Mouse (Mus musculus) hindbrain, embryonic 11.5 days (tissue): ENCODE results near the gene Cracr2a. TPM values are rescaled to one million over a fixed set of nuclear protein-coding genes. Genes with fewer than 3 reads are reported as not detected.

ENCODE experiments used
- ATAC-seq: fragments of 200-750 bp; cut with Nextera tagmentation; 2 replicates; pipeline ENCODE4 v1.8.0; 2017; ENCODE audit warnings: mild to moderate bottlenecking, moderate TSS enrichment, moderate library complexity; ENCODE audit not compliant: low FRiP score
- DNase-seq: peaks from one replicate; pipeline ENCODE4 v3.0.0-alpha.2; 2015; ENCODE audit warnings: low spot score
- H3K27ac ChIP-seq: fragments of 300-500 bp; sonication (generic); 2 replicates; pipeline ENCODE4 v1.5.1; 2014; ENCODE audit warnings: mild to moderate bottlenecking, low read depth, low read length
- H3K27me3 ChIP-seq: fragments of 300-500 bp; sonication (generic); 2 replicates; pipeline ENCODE4 v1.6.1; 2014; ENCODE audit warnings: mild to moderate bottlenecking, low read length, moderate library complexity, mixed read lengths; ENCODE audit not compliant: control insufficient read depth, insufficient read depth
- H3K36me3 ChIP-seq: fragments of 300-500 bp; sonication (generic); 2 replicates; pipeline ENCODE4 v1.6.1; 2014; ENCODE audit warnings: mild to moderate bottlenecking, low read length, moderate library complexity, mixed read lengths; ENCODE audit not compliant: control insufficient read depth, insufficient read depth
- H3K4me1 ChIP-seq: fragments of 300-500 bp; sonication (generic); replicated peaks from 2 replicates; pipeline ENCODE4 v1.6.1; 2014; ENCODE audit warnings: low read length, mixed read lengths; ENCODE audit not compliant: control insufficient read depth, insufficient read depth
- H3K4me2 ChIP-seq: fragments of 300-500 bp; sonication (generic); replicated peaks from 2 replicates; pipeline ENCODE4 v1.6.1; 2014; ENCODE audit warnings: mild to moderate bottlenecking, low read depth, low read length
- H3K4me3 ChIP-seq: fragments of 300-500 bp; sonication (generic); 2 replicates; pipeline ENCODE4 v1.5.1; 2014; ENCODE audit warnings: low read depth, low read length
- H3K9ac ChIP-seq: fragments of 300-500 bp; sonication (generic); 2 replicates; pipeline ENCODE4 v1.6.1; 2014; ENCODE audit warnings: low read depth, low read length
- H3K9me3 ChIP-seq: fragments of 300-500 bp; sonication (generic); 2 replicates; pipeline ENCODE4 v1.6.1; 2016; ENCODE audit warnings: low read length; ENCODE audit not compliant: control insufficient read depth
- WGBS: fragments of 180-500 bp; shearing (Covaris S2); extraction: QIAGEN DNeasy Blood & Tissue Kit; methylation state at CpG from one replicate; pipeline ENCODE4 v1.1.7; 2014; 5-methylcytosine and 5-hydroxymethylcytosine counted together
- polyA plus RNA-seq: library from polyadenylated mRNA; unstranded; fragments of >200 nt; fragmentation: Nextera tagmentation; extraction: Ambion mirVana; gene quantifications from 2 replicates; pipeline ENCODE4 v1.2.1, GENCODE M21; 2014

Cracr2a gene
- polyA plus RNA-seq, 1 experiment from 2014 or later = 0.83 TPM

DNA sequence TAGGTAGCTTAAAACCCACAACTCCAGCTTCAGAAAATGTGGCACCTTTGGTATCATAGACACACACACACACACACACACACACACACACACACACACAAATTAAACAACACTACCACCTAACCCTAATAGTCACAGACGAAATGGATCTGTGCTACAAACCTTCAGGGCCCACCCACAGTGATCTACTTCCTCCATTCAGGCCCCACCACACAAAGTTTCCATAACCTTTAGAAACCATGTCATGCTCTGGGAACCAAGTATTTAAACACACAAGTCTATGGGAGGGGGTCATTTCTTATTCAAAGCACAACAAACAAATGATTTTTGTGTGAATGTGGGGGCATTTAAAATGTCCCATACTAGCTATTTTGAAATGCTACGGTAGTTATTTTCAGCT, 14.1 kb downstream of the Cracr2a start:
- ATAC-seq (no peak), DNase-seq (no peak)
- WGBS = 75% methylated on average over 2 of the region's 2 CpGs
- no peaks in the 10 kb centered on the region for H3K9me3 ChIP-seq
- no peaks in the 10 kb centered on the region for H3K4me1 ChIP-seq
- H3K27ac ChIP-seq = no peak overlapping the region
- no peak overlapping the region for H3K4me3 ChIP-seq
- H3K27me3 ChIP-seq = no peaks in the 10 kb centered on the region
- H3K4me2 ChIP-seq = no peak overlapping the region
- H3K36me3 ChIP-seq = no peaks in the 10 kb centered on the region
- no peak overlapping the region for H3K9ac ChIP-seq

DNA sequence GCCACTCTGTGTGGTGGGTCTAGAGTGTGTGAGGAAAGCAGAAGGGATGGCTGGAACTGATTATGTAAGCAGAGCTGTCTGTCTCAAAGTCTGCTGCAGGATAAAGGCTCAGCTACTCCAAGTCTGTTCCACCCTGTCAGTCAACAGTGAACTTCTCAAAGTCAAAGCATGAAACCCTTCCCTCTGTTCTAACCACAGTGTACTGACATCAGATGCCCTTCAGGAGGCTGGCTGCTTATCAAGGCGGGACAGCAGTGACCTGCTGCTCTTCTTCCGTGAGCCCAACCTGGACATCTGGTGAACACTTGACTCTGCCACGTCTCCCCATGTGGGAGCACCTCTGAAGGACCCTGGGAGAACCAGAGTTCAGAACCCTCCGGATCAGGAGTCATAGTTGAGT, 16.6 kb downstream of the Cracr2a start:
- no peaks in the 10 kb centered on the region for H3K36me3 ChIP-seq
- no peak overlapping the region for H3K4me3 ChIP-seq
- 72% methylated on average over 4 of the region's 4 CpGs for WGBS
- no peak for DNase-seq
- no peaks in the 10 kb centered on the region for H3K9me3 ChIP-seq
- no peak overlapping the region for H3K9ac ChIP-seq
- ATAC-seq = no peak
- no peaks in the 10 kb centered on the region for H3K27me3 ChIP-seq
- no peak overlapping the region for H3K27ac ChIP-seq
- H3K4me1 ChIP-seq = 0 out of 2 replicates have a peak, but pooled peaks cover 2% of the 10 kb centered on the region
- H3K4me2 ChIP-seq = no peak overlapping the region

DNA sequence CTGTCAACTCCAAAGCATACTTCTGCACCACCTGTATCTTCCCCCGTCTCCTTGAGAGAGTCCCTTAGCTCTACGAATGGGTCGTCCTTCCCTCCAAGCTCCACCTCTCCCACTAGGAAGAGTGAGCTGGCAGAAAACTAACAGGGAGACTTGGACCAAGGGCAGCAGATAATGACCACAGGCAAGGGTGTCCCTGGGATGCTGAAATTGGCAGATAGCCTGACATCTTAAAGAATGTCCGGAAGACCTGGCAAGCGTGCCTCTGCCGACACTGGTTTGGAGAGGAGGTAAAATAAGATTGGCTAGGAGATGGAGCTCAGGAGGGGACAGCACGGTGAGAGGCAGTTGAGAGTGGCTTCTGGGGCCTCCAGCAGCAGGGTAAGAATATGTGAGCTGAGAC, 17.2 kb downstream of the Cracr2a start:
- Histone ChIP-seq H3K4me2 (no peak overlapping the region), H3K4me3 (no peak overlapping the region), H3K9me3 (no peaks in the 10 kb centered on the region), H3K9ac (no peak overlapping the region), H3K27ac (no peak overlapping the region), H3K4me1 (0 out of 2 replicates have a peak, but pooled peaks cover 2% of the 10 kb centered on the region), H3K36me3 (no peaks in the 10 kb centered on the region), H3K27me3 (no peaks in the 10 kb centered on the region)
- ATAC-seq (no peak), DNase-seq (no peak)
- 72% methylated on average over 7 of the region's 7 CpGs for WGBS

DNA sequence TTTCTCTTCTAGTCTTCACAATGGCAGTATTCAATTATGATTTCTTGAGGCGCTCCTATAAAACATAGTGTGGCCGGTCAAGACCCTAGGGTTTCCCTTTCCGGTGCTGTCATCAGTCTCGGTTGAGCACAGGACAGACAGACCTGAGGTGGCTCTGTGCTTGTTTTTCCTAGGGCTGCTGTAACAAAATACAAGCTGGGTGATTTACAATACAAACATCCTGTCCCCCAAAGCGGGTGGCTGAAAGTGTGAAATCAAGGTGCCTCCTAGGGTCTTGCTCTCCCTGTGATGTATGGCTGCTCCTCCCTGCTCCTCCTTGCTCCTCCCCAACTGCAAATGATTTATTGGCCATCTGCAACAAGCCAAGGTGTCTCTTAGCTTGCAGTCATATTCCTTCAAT, 17.7 kb downstream of the Cracr2a start:
- no peak overlapping the region for H3K27ac ChIP-seq
- H3K4me1 ChIP-seq = 0 out of 2 replicates have a peak, but pooled peaks cover 2% of the 10 kb centered on the region
- ATAC-seq (no peak), DNase-seq (no peak)
- H3K4me3 ChIP-seq = no peak overlapping the region
- no peaks in the 10 kb centered on the region for H3K9me3 ChIP-seq
- no peaks in the 10 kb centered on the region for H3K27me3 ChIP-seq
- H3K9ac ChIP-seq = no peak overlapping the region
- no peak overlapping the region for H3K4me2 ChIP-seq
- H3K36me3 ChIP-seq = no peaks in the 10 kb centered on the region
- 53% methylated on average over 5 of the region's 5 CpGs for WGBS

DNA sequence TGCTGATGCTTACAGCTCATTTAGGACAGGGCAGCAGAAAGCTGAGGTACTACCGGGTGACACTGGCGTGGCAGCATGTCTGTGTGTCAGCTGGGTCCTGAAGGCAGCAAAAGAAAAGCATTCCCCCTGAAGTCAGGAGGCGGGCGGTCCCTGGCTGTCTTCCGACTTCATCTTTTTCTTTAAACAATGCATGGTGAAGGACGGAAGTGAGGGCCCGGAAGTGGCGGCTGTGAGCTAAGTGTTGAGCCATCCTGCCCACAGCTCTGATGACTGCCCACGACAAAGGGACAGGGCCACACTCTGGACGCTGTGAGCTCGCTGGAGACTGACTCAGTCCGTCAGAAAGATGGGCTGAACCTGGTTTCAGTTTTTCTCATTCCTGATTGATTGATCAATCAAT, 20.8 kb downstream of the Cracr2a start:
- no peak overlapping the region for H3K4me3 ChIP-seq
- H3K27ac ChIP-seq = no peak overlapping the region
- no peaks in the 10 kb centered on the region for H3K36me3 ChIP-seq
- WGBS = 45% methylated on average over 12 of the region's 12 CpGs
- DNase-seq (no peak), ATAC-seq (no peak)
- no peak overlapping the region for H3K9ac ChIP-seq
- 0 out of 2 replicates have a peak, but pooled peaks cover 2% of the 10 kb centered on the region for H3K4me1 ChIP-seq
- H3K27me3 ChIP-seq = no peaks in the 10 kb centered on the region
- H3K9me3 ChIP-seq = no peaks in the 10 kb centered on the region
- H3K4me2 ChIP-seq = peak overlapping the region; percentile 32; the same call in 1 of the 2 replicates

DNA sequence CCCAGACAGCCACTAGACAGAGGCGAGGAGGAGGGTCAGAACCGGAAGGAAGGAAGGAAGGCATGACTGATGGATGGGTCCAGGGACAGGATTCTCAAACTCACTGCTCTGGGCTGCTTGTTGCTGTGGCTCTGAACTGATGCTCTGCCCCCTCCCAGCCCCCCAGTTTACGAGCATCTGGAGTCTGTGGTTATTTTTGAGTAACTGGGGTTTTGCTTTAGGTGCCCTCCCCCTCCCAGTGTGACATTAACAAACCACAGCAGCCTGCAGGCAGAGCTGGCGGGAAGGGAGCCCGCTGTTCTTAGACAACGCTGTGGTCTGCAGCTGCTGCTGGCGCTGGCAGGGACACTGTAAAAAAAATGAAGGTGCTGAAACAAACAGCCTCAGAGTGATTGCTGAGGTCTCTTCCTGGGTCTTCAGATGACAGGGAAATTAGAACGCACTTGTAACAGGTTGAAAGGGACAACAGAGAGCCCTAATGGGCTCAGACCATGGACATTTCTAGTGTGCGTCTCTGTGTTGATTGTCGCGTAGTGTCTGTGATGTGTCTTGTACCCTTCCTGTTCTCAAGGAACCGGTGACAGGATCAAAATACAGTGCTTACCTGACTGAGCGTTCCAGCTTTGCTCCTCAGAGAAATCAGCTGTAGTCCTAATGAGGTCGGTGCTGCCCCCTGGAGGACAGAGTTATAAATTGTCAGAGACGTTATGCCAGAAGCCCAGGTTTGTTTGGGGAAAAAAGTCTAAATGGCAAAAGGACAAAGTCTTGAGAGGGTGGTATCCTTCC, 21.4 kb downstream of the Cracr2a start:
- no peaks in the 10 kb centered on the region for H3K9me3 ChIP-seq
- no peaks in the 10 kb centered on the region for H3K27me3 ChIP-seq
- ATAC-seq (peak; percentile 53), DNase-seq (peak; percentile 90)
- H3K4me1 ChIP-seq = 0 out of 2 replicates have a peak, but pooled peaks cover 2% of the 10 kb centered on the region
- H3K27ac ChIP-seq = no peak overlapping the region
- no peaks in the 10 kb centered on the region for H3K36me3 ChIP-seq
- peak overlapping the region; percentile 32 for H3K4me2 ChIP-seq
- peak overlapping the region; percentile 25; the same call in 1 of the 2 replicates for H3K9ac ChIP-seq
- H3K4me3 ChIP-seq = no peak overlapping the region
- WGBS = 9% methylated on average over 15 of the region's 15 CpGs

DNA sequence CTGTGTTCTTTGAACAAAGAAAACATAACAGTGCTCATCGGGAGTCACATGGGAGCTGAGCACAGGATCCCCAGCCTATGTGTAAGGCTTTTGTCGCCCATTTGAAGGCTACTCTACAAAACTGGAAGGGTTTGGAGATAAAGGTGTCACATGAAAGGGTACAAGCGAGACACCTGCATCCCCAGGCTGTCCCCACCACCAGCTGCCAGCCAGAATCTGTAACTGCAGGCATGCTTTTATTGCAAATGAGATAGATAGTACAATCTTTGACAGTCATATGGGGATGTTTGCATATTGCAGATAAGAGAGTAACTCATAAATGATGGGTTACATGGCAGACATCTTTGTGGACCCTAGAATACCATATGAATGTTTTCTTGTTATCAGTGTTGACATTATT, 30.3 kb downstream of the Cracr2a start:
- Histone ChIP-seq H3K27ac (no peak overlapping the region), H3K9me3 (no peaks in the 10 kb centered on the region), H3K4me2 (no peak overlapping the region), H3K4me3 (no peak overlapping the region), H3K4me1 (no peaks in the 10 kb centered on the region), H3K9ac (no peak overlapping the region), H3K27me3 (no peaks in the 10 kb centered on the region), H3K36me3 (no peaks in the 10 kb centered on the region)
- no peak for DNase-seq
- ATAC-seq = no peak
- 70% methylated on average over 3 of the region's 3 CpGs for WGBS

DNA sequence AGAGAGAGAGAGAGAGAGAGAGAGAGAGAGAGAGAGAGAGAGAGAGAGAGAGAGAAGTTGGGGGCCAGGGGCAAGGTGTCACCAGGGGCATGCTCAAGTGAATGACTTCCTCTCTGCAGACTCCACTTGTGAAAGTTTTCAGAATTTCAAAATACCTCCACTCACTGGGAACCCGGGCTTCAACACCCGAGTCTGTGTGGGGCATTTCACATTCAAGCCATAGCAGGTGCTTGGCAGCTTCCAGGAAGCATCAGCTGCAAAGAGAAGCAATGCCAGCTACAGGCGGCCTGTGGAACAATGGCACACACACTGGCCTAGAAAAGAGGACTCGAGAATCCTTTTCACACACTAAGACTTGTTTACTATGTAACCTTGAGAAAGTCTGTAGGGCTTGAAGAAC, 32.3 kb downstream of the Cracr2a start:
- Histone ChIP-seq H3K9ac (no peak overlapping the region), H3K27ac (no peak overlapping the region), H3K4me2 (no peak overlapping the region), H3K36me3 (no peaks in the 10 kb centered on the region), H3K4me1 (no peaks in the 10 kb centered on the region), H3K27me3 (no peaks in the 10 kb centered on the region), H3K9me3 (no peaks in the 10 kb centered on the region), H3K4me3 (no peak overlapping the region)
- ATAC-seq (no peak), DNase-seq (no peak)
- 63% methylated on average over 4 of the region's 4 CpGs for WGBS

DNA sequence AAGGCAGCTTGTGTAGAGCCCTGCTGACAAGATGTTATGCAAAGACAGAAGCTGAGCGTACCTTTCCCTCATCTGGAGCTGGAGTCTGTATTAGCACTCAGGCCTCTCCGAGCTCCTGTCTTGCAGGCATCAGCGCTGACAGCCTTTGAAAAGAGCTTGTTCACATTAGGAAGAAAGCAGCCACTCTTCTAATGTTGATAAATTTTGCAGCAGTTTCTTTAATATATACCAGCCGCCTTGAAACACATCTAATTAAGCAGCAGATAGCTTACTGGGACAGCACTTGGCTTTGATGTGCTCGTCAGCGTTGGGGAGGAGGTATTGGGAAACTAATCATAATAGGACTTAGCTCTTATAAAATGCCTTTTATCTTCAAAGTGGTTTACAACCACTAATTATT, 38.1 kb downstream of the Cracr2a start:
- 78% methylated on average over 6 of the region's 6 CpGs for WGBS
- DNase-seq = no peak
- Histone ChIP-seq H3K36me3 (no peaks in the 10 kb centered on the region), H3K4me1 (no peaks in the 10 kb centered on the region), H3K4me2 (no peak overlapping the region), H3K4me3 (no peak overlapping the region), H3K9ac (no peak overlapping the region), H3K27ac (no peak overlapping the region), H3K9me3 (no peaks in the 10 kb centered on the region), H3K27me3 (no peaks in the 10 kb centered on the region)
- ATAC-seq = no peak
